Mouse (Mus musculus): ENCODE measurements around the gene Tardbp. TPM values are rescaled to one million over a fixed set of nuclear protein-coding genes. Genes with fewer than 3 reads are reported as not detected.
A peak's percentile ranks its signal among the peaks of the same experiment; 100 is the strongest.

Tardbp gene
- polyA plus RNA-seq (2012; fragmentation: generic; extraction: Trizol), result 109 TPM

DNA sequence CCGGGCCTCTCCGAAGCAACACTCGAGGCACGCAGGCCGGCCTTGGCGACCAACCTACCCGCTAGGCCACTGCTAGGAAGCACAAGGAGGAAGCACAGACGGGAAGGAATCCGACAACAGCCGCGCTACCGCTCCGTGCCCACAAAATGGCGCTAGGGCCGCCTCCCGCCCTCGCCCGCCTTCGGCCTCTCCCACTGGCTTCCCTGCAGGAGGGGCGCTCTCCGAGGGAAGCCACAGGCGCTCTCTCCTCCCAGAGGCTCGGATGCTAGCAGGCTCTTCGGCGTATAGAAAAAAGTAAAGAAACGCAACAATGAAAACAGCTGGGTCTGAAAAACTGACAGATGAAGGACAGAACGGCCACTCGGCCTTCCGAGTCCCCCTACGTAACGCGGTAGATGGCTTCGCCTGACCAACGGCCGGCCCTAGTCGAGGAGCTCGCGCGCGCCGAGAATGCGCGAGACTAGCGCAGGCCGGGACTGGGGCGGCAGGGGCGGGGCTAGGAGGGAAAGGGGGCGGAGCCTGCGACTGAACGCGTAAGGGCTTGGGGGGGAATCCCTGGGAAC lies at the start of gene Tardbp:
Gene Tardbp (minus strand): TSS at position 397 of the 563 bp plus-strand sequence.
- H3K79me2 ChIP-seq (ENCODE audit: control insufficient read depth, insufficient read depth), result peaks cover 43% of the 10 kb centered on the region
- peaks cover 32% of the 10 kb centered on the region for H3K36me3 ChIP-seq (ENCODE audit: control insufficient read depth, insufficient read depth)
- peak within 1 kb of the TSS; percentile 99 for H3K4me3 ChIP-seq
- no peaks in the 10 kb centered on the region for H3K27me3 ChIP-seq (ENCODE audit: control insufficient read depth, insufficient read depth, insufficient read length)
- TF ChIP-seq E2F4 (IDR thresholded peaks at IDR 0.05; ENCODE audit: insufficient read depth), result no peak
- TF ChIP-seq POLR2AphosphoS2 (IDR thresholded peaks at IDR 0.05; ENCODE audit: insufficient read length, low read depth), result peak; percentile 99
- no peak for TF ChIP-seq USF1 (IDR thresholded peaks at IDR 0.05; ENCODE audit: low read depth)
- TF ChIP-seq MAX (IDR thresholded peaks at IDR 0.05; ENCODE audit: low read depth), result no peak
- peak; percentile 26 for TF ChIP-seq SRF (IDR thresholded peaks at IDR 0.05; ENCODE audit: control insufficient read depth, insufficient read length, low read depth)
- peak in 1 of 3 experiments; percentile 36 for TF ChIP-seq MYOG (IDR thresholded peaks at IDR 0.05; ENCODE audit: control insufficient read depth in 1 of 3, insufficient read depth in 1 of 3, insufficient read length in 2 of 3, low read depth in 2 of 3)
- peak; percentile 97 for TF ChIP-seq POLR2A (IDR thresholded peaks at IDR 0.05; ENCODE audit: insufficient read length, low read depth)
- peak; percentile 27 for TF ChIP-seq REST (IDR thresholded peaks at IDR 0.05; ENCODE audit: insufficient read depth, insufficient read length)
- no peak for TF ChIP-seq CEBPB (IDR thresholded peaks at IDR 0.05; ENCODE audit: insufficient read depth, poor library complexity, severe bottlenecking)
- TF ChIP-seq MYOD1 (IDR thresholded peaks at IDR 0.05; ENCODE audit: control insufficient read depth in 1 of 3, insufficient read length in 2 of 3, low read depth in 2 of 3), result peak in 1 of 3 experiments; percentile 42
- peak within 1 kb of the TSS; percentile 93 for H3ac ChIP-seq (ENCODE audit: control insufficient read depth, insufficient read length)
- H3K4me2 ChIP-seq (ENCODE audit: low read depth), result peak within 1 kb of the TSS; percentile 78

DNA sequence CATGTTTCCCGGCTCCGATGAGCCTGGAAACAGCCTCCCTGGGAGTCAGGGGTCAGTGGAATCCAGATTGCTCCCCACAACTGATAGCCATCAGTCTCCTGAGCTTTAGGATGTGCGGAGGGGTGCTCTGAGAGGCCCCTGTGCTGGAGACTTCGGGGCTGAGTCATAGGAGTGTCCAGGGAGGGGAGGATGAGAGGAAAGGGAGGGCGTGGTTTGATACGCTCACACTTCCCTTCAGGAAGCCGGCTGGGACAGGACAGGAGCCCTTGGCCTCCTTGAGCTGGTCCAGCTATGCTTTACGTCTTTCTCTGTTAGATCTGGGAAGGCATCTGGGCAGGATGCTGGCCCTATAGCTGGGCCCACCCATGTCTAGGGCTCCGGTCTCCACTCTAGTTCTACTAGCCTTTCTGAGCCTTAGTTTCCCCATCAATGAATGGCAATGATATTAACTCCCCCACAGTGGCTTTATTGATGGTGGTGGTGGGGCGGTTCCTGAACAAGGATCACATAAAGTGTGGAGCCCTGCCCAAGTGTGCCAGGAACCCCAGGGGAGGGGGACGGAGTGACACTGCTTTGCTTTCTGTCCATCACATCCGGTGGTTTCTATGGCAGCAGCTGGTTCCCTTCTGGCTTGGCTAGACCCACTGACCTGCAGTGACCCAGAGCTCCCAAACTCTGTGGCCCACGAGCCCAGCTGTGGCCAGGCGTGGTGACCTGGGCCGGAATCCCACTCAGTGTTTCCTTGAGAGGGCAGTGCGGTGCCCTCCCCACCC lies 49.6 kb upstream of the Tardbp start:
- Histone ChIP-seq H3K4me2 (ENCODE audit: low read depth) (no peak overlapping the region), H3ac (ENCODE audit: control insufficient read depth, insufficient read length) (no peak overlapping the region), H3K4me3 (no peak overlapping the region), H3K27me3 (ENCODE audit: control insufficient read depth, insufficient read depth, insufficient read length) (no peaks in the 10 kb centered on the region), H3K36me3 (ENCODE audit: control insufficient read depth, insufficient read depth) (no peaks in the 10 kb centered on the region), H3K79me2 (ENCODE audit: control insufficient read depth, insufficient read depth) (no peaks in the 10 kb centered on the region)
- no peak for TF ChIP-seq TCF12 (IDR thresholded peaks at IDR 0.05; ENCODE audit: insufficient read depth, poor library complexity, severe bottlenecking)
- no peak for TF ChIP-seq TCF3 (IDR thresholded peaks at IDR 0.05; ENCODE audit: insufficient read length, low read depth)
- TF ChIP-seq CEBPB (IDR thresholded peaks at IDR 0.05; ENCODE audit: insufficient read depth, poor library complexity, severe bottlenecking), result no peak
- no peak for TF ChIP-seq MYOG (IDR thresholded peaks at IDR 0.05; ENCODE audit: control insufficient read depth in 1 of 3, insufficient read depth in 1 of 3, insufficient read length in 2 of 3, low read depth in 2 of 3)
- TF ChIP-seq REST (IDR thresholded peaks at IDR 0.05; ENCODE audit: insufficient read depth, insufficient read length), result no peak
- TF ChIP-seq POLR2AphosphoS2 (IDR thresholded peaks at IDR 0.05; ENCODE audit: insufficient read length, low read depth), result no peak
- TF ChIP-seq E2F4 (IDR thresholded peaks at IDR 0.05; ENCODE audit: insufficient read depth), result no peak
- TF ChIP-seq SRF (IDR thresholded peaks at IDR 0.05; ENCODE audit: control insufficient read depth, insufficient read length, low read depth), result no peak
- TF ChIP-seq MYOD1 (IDR thresholded peaks at IDR 0.05; ENCODE audit: control insufficient read depth in 1 of 3, insufficient read length in 2 of 3, low read depth in 2 of 3), result no peak
- no peak for TF ChIP-seq POLR2A (IDR thresholded peaks at IDR 0.05; ENCODE audit: insufficient read length, low read depth)
- TF ChIP-seq MAX (IDR thresholded peaks at IDR 0.05; ENCODE audit: low read depth), result no peak
- no peak for TF ChIP-seq USF1 (IDR thresholded peaks at IDR 0.05; ENCODE audit: low read depth)

DNA sequence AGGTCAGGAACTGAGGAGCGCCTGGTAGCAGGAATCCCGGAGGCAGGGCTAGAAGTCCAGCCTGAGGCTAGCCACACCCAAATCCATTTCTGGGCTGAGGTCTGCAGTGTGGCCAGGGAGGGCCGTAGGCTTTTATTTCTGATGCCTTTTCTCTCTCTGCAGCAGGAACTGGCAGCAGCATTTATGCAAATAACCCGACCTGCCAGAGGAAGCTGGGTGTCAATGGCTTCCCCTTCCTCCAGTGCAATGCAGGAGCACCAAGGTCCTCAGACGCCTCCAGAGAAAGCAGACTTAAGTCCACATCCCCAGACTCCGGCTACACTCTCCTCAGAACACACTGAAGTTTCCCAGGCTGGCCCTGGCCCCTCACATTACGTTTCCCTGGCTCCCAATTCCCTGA lies 48.2 kb upstream of the Tardbp start:
- H3K4me2 ChIP-seq (ENCODE audit: low read depth), result no peak overlapping the region
- H3ac ChIP-seq (ENCODE audit: control insufficient read depth, insufficient read length), result no peak overlapping the region
- H3K4me3 ChIP-seq, result no peak overlapping the region
- TF ChIP-seq MAX (IDR thresholded peaks at IDR 0.05; ENCODE audit: low read depth) (no peak), MYOG (IDR thresholded peaks at IDR 0.05; ENCODE audit: control insufficient read depth in 1 of 3, insufficient read depth in 1 of 3, insufficient read length in 2 of 3, low read depth in 2 of 3) (no peak), USF1 (IDR thresholded peaks at IDR 0.05; ENCODE audit: low read depth) (no peak), MYOD1 (IDR thresholded peaks at IDR 0.05; ENCODE audit: control insufficient read depth in 1 of 3, insufficient read length in 2 of 3, low read depth in 2 of 3) (no peak)
- no peaks in the 10 kb centered on the region for H3K79me2 ChIP-seq (ENCODE audit: control insufficient read depth, insufficient read depth)
- H3K27me3 ChIP-seq (ENCODE audit: control insufficient read depth, insufficient read depth, insufficient read length), result no peaks in the 10 kb centered on the region
- no peaks in the 10 kb centered on the region for H3K36me3 ChIP-seq (ENCODE audit: control insufficient read depth, insufficient read depth)

DNA sequence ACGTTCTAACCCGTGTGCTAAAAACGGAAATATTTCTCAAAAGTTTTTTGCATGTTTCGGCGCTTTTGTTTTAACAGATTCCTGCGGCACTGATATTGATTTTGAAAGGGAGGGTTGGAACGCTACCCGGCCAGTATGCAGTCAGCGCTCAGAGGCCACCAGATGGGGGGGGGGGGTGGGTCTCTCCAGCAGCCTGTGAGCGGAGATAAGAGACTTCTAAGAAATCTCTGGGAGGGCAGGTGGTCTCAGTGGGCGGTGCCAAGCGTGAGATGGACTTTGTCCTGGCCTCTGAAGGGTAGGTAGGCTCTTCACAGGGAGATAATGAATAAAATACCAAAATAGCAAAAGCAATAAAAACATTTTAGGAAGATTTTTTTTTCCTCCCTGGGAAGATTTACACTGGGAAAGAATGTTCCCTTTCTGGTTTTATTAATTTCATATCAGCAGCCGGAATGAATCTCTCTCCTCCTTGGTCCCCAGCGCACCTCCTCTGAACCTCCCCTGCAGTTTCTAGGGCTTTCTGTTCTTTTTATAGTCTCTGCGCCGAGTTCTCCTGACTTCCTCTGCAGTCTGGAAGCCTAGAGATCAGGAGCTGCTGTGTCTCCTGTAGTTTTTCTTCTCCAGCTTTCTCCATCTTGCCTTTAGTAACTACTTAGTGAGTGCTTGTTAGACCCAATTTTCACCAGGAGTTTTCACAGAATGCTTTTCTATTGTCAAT lies 44.6 kb upstream of the Tardbp start:
- Histone ChIP-seq H3K36me3 (ENCODE audit: control insufficient read depth, insufficient read depth) (no peaks in the 10 kb centered on the region), H3K4me2 (ENCODE audit: low read depth) (no peak overlapping the region), H3K27me3 (ENCODE audit: control insufficient read depth, insufficient read depth, insufficient read length) (peaks cover 16% of the 10 kb centered on the region), H3K4me3 (no peak overlapping the region), H3K79me2 (ENCODE audit: control insufficient read depth, insufficient read depth) (no peaks in the 10 kb centered on the region), H3ac (ENCODE audit: control insufficient read depth, insufficient read length) (no peak overlapping the region)
- TF ChIP-seq MAX (IDR thresholded peaks at IDR 0.05; ENCODE audit: low read depth), result no peak
- TF ChIP-seq POLR2AphosphoS2 (IDR thresholded peaks at IDR 0.05; ENCODE audit: insufficient read length, low read depth), result no peak
- TF ChIP-seq CEBPB (IDR thresholded peaks at IDR 0.05; ENCODE audit: insufficient read depth, poor library complexity, severe bottlenecking), result no peak
- no peak for TF ChIP-seq MYOG (IDR thresholded peaks at IDR 0.05; ENCODE audit: control insufficient read depth in 1 of 3, insufficient read depth in 1 of 3, insufficient read length in 2 of 3, low read depth in 2 of 3)
- no peak for TF ChIP-seq POLR2A (IDR thresholded peaks at IDR 0.05; ENCODE audit: insufficient read length, low read depth)
- TF ChIP-seq TCF12 (IDR thresholded peaks at IDR 0.05; ENCODE audit: insufficient read depth, poor library complexity, severe bottlenecking), result no peak
- TF ChIP-seq USF1 (IDR thresholded peaks at IDR 0.05; ENCODE audit: low read depth), result no peak
